Mouse (Mus musculus): Measurements from ENCODE around the gene Rasgrp3. TPM values are rescaled to one million over a fixed set of nuclear protein-coding genes. Genes with fewer than 3 reads are reported as not detected.

The Rasgrp3 gene
- polyA plus RNA-seq, 1 experiment from 2014 or later: 4.4 TPM

DNA sequence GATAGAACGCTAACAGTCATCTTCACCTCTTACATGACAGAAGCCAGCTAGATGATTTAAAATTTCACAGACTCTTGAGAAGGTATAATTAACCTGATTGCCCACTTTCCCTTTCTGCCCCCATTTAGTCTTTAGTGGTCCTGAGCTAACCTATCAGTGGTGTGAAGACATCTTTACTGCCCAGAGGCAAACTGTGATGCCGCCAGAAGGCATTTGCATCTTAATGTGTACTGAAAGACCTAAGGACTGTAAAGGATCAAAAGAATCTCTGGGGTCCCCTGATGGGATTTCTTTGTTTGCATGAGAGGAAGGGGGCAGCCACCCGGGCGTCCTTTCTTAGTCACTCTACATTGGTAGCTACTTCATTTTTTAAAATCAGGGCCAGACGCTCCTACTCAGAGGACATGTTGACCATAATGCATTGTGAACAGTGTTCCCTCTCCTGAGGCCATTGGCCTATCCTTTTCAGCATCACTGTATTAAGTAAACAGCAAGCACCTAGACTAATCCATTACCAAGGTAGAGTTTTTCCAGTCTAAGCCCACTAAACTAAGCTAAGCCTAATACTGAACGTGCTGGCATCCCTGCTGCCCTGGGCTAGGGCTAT lies 85.6 kb downstream of the Rasgrp3 start:
- H3K9ac ChIP-seq (ENCODE audit: low read depth, low read length): no peak overlapping the region
- H3K4me2 ChIP-seq (ENCODE audit: low read depth, low read length): no peak overlapping the region
- ATAC-seq (ENCODE audit: low read depth): no peak
- no peaks in the 10 kb centered on the region for H3K4me1 ChIP-seq (ENCODE audit: control insufficient read depth, low read depth, low read length)
- H3K27me3 ChIP-seq (ENCODE audit: control insufficient read depth, insufficient read depth, low read depth, low read length): no peaks in the 10 kb centered on the region
- no peak overlapping the region for H3K27ac ChIP-seq (ENCODE audit: low read length)
- 56% methylated on average over 6 of the region's 6 CpGs for whole genome bisulfite sequencing (ENCODE audit: insufficient replicate concordance)
- H3K4me3 ChIP-seq (ENCODE audit: low read depth, low read length): no peak overlapping the region
- no peaks in the 10 kb centered on the region for H3K9me3 ChIP-seq (replicated peaks; ENCODE audit: control insufficient read depth, low read length)
- H3K36me3 ChIP-seq (ENCODE audit: control insufficient read depth, insufficient read depth): no peaks in the 10 kb centered on the region

DNA sequence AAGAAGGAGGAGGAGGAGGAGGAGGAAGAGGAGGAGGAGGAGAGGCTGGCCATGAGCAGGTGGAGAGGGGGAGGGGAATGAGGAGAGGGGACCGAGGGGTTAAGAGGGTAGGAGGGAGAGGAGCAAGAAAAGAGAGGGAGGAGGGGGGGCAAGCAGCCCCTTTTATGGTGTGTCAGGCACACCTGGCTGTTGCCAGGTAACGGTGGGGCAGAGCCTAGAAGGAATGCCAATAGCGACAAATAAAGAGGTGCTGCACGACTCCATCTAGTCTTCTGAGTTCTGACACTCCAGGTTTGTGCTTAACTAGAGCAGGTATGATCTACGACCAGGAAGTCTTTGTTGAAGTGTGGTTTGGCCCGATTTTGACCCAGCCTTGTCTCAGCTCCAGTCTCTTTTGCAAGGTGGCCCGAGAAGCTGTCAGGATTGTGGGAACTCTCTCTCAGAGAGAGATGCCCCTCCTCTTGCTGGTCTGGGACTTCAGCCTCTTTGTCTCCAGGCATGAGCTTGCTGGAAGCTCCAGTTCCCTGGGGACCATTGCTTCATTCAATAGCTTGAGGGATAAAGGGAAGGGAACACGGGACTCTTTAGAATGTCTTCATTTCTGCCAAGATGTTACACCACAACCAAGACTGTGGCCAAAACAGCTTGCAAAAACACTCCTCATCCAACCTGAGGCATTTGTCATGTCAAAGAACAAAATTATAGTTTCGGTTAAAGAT lies 86.8 kb downstream of the Rasgrp3 start:
- Histone ChIP-seq H3K4me1 (ENCODE audit: control insufficient read depth, low read depth, low read length) (no peaks in the 10 kb centered on the region), H3K36me3 (ENCODE audit: control insufficient read depth, insufficient read depth) (no peaks in the 10 kb centered on the region), H3K9ac (ENCODE audit: low read depth, low read length) (no peak overlapping the region), H3K4me2 (ENCODE audit: low read depth, low read length) (no peak overlapping the region), H3K9me3 (replicated peaks; ENCODE audit: control insufficient read depth, low read length) (no peaks in the 10 kb centered on the region), H3K27ac (ENCODE audit: low read length) (no peak overlapping the region), H3K4me3 (ENCODE audit: low read depth, low read length) (no peak overlapping the region), H3K27me3 (ENCODE audit: control insufficient read depth, insufficient read depth, low read depth, low read length) (no peaks in the 10 kb centered on the region)
- ATAC-seq (ENCODE audit: low read depth): no peak
- WGBS (ENCODE audit: insufficient replicate concordance): 27% methylated on average over 9 of the region's 9 CpGs

DNA sequence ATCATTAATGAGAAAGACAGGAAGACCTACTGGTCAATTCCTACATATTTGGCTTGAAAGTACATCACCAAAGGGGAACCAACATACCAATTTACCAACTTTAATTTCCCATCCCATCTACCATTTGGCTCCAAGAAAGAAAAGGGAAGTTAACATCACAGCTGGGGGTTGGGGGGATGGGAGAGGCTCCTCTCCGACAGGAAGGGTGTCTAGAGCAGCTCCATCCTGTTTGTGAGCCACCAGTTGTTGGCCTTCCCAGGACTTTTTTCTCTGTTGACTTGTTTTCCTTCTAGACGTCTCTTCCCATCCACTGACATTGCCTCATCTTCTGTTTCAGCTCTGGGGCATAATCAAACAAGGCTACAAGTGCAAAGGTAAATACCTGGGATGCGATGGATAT lies 88.1 kb downstream of the Rasgrp3 start:
- H3K9ac ChIP-seq (ENCODE audit: low read depth, low read length): no peak overlapping the region
- ATAC-seq (ENCODE audit: low read depth): no peak
- no peak overlapping the region for H3K4me3 ChIP-seq (ENCODE audit: low read depth, low read length)
- H3K4me1 ChIP-seq (ENCODE audit: control insufficient read depth, low read depth, low read length): no peaks in the 10 kb centered on the region
- H3K9me3 ChIP-seq (replicated peaks; ENCODE audit: control insufficient read depth, low read length): no peaks in the 10 kb centered on the region
- no peak overlapping the region for H3K4me2 ChIP-seq (ENCODE audit: low read depth, low read length)
- no peak overlapping the region for H3K27ac ChIP-seq (ENCODE audit: low read length)
- WGBS (ENCODE audit: insufficient replicate concordance): 29% methylated on average over 3 of the region's 3 CpGs
- no peaks in the 10 kb centered on the region for H3K36me3 ChIP-seq (ENCODE audit: control insufficient read depth, insufficient read depth)
- H3K27me3 ChIP-seq (ENCODE audit: control insufficient read depth, insufficient read depth, low read depth, low read length): no peaks in the 10 kb centered on the region

DNA sequence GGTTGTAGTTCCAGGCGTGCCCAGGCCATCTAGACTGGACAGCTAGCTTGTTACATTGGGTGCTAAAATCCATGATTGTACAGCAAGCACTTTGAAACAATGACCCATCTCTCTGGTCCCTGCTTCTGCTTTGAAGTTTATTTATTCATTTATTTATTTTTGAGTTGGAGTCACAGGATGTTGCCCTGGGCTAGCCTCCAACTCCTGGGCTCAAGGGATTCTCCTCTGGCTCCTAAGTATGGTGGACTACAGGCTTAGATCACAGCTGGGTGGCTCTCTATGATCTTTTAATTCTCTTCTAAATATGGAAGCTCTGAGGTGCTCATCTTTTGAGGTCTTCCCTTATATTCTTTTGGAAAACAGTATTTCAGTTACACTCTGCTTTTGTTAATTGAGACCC lies 90.7 kb downstream of the Rasgrp3 start:
- Histone ChIP-seq H3K9ac (ENCODE audit: low read depth, low read length) (no peak overlapping the region), H3K27me3 (ENCODE audit: control insufficient read depth, insufficient read depth, low read depth, low read length) (no peaks in the 10 kb centered on the region), H3K36me3 (ENCODE audit: control insufficient read depth, insufficient read depth) (no peaks in the 10 kb centered on the region), H3K4me1 (ENCODE audit: control insufficient read depth, low read depth, low read length) (no peaks in the 10 kb centered on the region), H3K4me2 (ENCODE audit: low read depth, low read length) (no peak overlapping the region), H3K9me3 (replicated peaks; ENCODE audit: control insufficient read depth, low read length) (no peaks in the 10 kb centered on the region), H3K4me3 (ENCODE audit: low read depth, low read length) (no peak overlapping the region), H3K27ac (ENCODE audit: low read length) (no peak overlapping the region)
- ATAC-seq (ENCODE audit: low read depth): no peak
- 63% methylated on average over 1 of the region's 1 CpGs for WGBS (ENCODE audit: insufficient replicate concordance)

DNA sequence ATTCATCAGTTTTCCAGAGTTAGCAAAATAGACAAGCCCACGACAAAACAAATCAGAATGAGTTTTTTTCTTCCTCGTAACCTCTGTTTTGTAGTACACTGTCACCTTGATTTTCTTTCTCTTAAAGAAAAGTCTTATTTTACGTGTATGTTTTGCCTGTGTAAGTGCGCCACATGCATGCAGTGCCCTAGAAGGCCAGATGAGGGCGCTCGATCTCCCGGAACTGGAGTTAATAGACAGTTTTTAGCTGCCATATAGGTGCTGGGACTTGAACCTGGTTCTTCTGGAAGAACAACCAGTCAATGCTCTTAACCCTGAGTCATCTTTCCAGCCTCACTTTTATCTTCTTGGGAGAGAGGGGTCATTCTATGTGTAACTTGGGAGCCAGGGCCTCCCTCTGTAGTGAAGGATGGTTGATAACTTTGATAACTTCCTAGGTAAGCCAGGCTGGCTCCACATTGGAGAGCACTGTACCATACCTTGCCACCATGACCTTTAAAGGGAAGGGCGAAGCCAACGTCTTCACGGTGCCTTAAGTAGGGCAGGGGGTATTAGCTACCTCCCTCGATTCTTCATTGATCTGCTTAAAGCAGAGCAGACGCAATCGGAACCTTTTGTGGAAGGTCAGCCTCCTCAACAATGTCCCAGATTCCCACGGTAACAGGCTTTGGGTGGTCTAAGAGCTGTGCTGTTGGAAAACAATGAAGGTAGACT lies 93.7 kb downstream of the Rasgrp3 start:
- ATAC-seq (ENCODE audit: low read depth): no peak
- Histone ChIP-seq H3K4me1 (ENCODE audit: control insufficient read depth, low read depth, low read length) (no peaks in the 10 kb centered on the region), H3K27ac (ENCODE audit: low read length) (no peak overlapping the region), H3K9me3 (replicated peaks; ENCODE audit: control insufficient read depth, low read length) (no peaks in the 10 kb centered on the region), H3K36me3 (ENCODE audit: control insufficient read depth, insufficient read depth) (no peaks in the 10 kb centered on the region), H3K27me3 (ENCODE audit: control insufficient read depth, insufficient read depth, low read depth, low read length) (no peaks in the 10 kb centered on the region), H3K4me3 (ENCODE audit: low read depth, low read length) (no peak overlapping the region), H3K4me2 (ENCODE audit: low read depth, low read length) (no peak overlapping the region), H3K9ac (ENCODE audit: low read depth, low read length) (no peak overlapping the region)
- WGBS (ENCODE audit: insufficient replicate concordance): 76% methylated on average over 14 of the region's 14 CpGs

- Histone ChIP-seq H3K27ac (ENCODE audit: low read length) (no peak overlapping the region), H3K9ac (ENCODE audit: low read depth, low read length) (no peak overlapping the region), H3K4me1 (ENCODE audit: control insufficient read depth, low read depth, low read length) (no peaks in the 10 kb centered on the region), H3K36me3 (ENCODE audit: control insufficient read depth, insufficient read depth) (no peaks in the 10 kb centered on the region), H3K4me3 (ENCODE audit: low read depth, low read length) (no peak overlapping the region), H3K9me3 (replicated peaks; ENCODE audit: control insufficient read depth, low read length) (no peaks in the 10 kb centered on the region), H3K27me3 (ENCODE audit: control insufficient read depth, insufficient read depth, low read depth, low read length) (no peaks in the 10 kb centered on the region), H3K4me2 (ENCODE audit: low read depth, low read length) (no peak overlapping the region)
- WGBS (ENCODE audit: insufficient replicate concordance): 73% methylated on average over 6 of the region's 6 CpGs
- ATAC-seq (ENCODE audit: low read depth): no peak
Observed at GRCm38 (mm10) chr17:75532469-75532986, 96.8 kb downstream of the Rasgrp3 start.

- no peak overlapping the region for H3K4me2 ChIP-seq (ENCODE audit: low read depth, low read length)
- no peaks in the 10 kb centered on the region; the same call in 1 of the 2 replicates for H3K4me1 ChIP-seq (ENCODE audit: control insufficient read depth, low read depth, low read length)
- no peaks in the 10 kb centered on the region for H3K9me3 ChIP-seq (replicated peaks; ENCODE audit: control insufficient read depth, low read length)
- H3K36me3 ChIP-seq (ENCODE audit: control insufficient read depth, insufficient read depth): peaks cover 7% of the 10 kb centered on the region; the same call in 1 of the 2 replicates
- no peaks in the 10 kb centered on the region for H3K27me3 ChIP-seq (ENCODE audit: control insufficient read depth, insufficient read depth, low read depth, low read length)
- WGBS (ENCODE audit: insufficient replicate concordance): 67% methylated on average over 12 of the region's 12 CpGs
- no peak for ATAC-seq (ENCODE audit: low read depth)
- no peak overlapping the region for H3K9ac ChIP-seq (ENCODE audit: low read depth, low read length)
- no peak overlapping the region for H3K4me3 ChIP-seq (ENCODE audit: low read depth, low read length)
- no peak overlapping the region for H3K27ac ChIP-seq (ENCODE audit: low read length)
Observed at GRCm38 (mm10) chr17:75534314-75535020, 98.8 kb downstream of the Rasgrp3 start.

DNA sequence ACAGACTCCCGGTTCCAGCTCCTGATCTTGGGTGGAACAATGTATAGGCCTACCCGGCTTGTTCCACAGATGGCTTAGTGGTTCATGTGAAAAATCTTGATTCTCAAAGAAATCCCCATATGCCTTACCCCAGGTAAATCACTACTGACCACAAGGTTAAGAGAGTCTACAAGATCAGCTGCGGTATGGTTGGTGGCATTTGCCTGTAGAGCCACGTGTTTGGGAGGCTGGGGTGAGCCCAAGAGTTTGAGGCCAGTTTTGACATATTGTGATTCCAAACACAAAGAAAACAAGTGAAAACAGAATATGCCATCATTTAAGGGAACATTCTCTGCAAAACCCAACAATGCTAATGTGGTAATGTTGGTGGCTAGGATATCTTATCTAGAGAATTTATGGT lies 99.9 kb downstream of the Rasgrp3 start:
- Histone ChIP-seq H3K36me3 (ENCODE audit: control insufficient read depth, insufficient read depth) (peaks cover 7% of the 10 kb centered on the region; the same call in 1 of the 2 replicates), H3K4me2 (ENCODE audit: low read depth, low read length) (no peak overlapping the region), H3K4me3 (ENCODE audit: low read depth, low read length) (no peak overlapping the region), H3K9ac (ENCODE audit: low read depth, low read length) (no peak overlapping the region), H3K27ac (ENCODE audit: low read length) (no peak overlapping the region), H3K4me1 (ENCODE audit: control insufficient read depth, low read depth, low read length) (no peaks in the 10 kb centered on the region; the same call in 1 of the 2 replicates), H3K9me3 (replicated peaks; ENCODE audit: control insufficient read depth, low read length) (no peaks in the 10 kb centered on the region), H3K27me3 (ENCODE audit: control insufficient read depth, insufficient read depth, low read depth, low read length) (no peaks in the 10 kb centered on the region)
- no peak for ATAC-seq (ENCODE audit: low read depth)
- WGBS (ENCODE audit: insufficient replicate concordance): 81% methylated on average over 4 of the region's 4 CpGs

All from liver, embryonic 16.5 days (tissue).